Mouse (Mus musculus): ENCODE data around the gene Chst10.

- TF ChIP-seq EP300 (IDR thresholded peaks at IDR 0.05; ENCODE audit: low read depth) (no peak), CTCF (IDR thresholded peaks at IDR 0.05; ENCODE audit: low read depth) (no peak)
These were observed 6.5 kb downstream of the Chst10 start for GRCm38 (mm10) chr1:38891444-38891843.

Measured in heart, postnatal 0 days (tissue).